Mouse (Mus musculus) heart, adult 9 months (tissue): ENCODE results near the gene Arid1b.

ENCODE experiments used
- DNase-seq, 2 experiments: peaks; one replicate each; pipeline ENCODE4 v3.0.0; 2022; ENCODE audit warnings: low spot score in 2 of 2

The Arid1b gene

DNA sequence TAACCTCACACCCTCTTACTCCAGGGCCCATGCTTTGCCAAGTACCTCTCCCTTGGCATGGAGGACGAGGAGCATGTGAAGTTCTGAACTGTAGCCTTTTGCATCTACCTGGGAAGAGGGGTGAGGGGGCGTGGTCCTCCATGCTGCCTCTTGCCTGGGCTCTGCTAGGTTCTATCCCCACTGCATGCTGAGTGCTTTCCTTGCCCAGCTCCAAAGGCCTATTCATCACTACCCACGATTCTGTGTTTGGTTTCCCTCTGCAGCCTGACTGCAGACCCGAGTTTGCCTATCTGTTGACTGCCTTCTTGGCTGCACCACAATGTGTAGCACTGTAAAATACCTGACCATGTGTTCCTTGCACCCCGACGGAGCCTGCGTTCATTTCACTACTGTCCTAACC is 194.3 kb downstream of the Arid1b start:
- DNase-seq: no peak

DNA sequence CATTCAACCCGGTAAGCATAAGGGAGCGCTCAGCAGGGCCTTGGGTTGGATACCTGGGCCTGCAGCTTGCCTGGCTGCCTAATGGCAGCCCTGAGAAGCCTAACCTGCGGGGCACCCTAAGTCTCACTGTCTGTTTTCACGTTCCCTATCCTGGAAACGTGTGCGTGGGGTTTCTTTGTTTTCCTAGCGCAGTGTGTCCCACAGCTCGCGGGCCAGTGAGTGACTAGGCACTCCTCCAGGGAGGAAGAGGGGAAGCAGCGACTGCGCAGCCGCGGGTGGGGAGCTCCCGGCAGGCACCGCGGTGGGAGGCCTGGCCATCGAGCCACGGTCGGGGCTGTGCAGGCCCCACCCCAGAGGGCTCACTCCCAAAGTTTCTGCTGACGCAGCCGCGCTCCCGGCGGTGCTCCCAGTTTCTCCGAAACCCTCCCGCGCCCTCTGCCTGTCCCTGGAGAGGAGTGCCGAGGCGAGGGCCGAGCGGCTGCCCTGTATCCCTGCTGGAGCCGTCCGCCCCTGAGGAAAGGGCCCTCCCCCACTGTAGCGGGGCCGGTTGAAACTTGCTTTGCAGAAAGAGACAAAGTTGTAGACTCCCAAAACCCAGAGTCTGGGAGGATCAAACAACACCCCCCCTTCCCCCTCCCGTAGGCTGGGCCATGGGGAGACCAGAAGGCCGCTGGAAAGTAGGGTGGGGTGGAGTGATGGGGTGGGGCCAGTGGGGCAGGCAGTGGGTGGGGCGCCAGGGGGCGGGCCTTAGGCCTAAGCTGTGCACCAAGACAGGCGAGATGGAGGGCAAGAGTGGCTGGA is 195.6 kb downstream of the Arid1b start:
- DNase-seq: peak; percentile 98

DNA sequence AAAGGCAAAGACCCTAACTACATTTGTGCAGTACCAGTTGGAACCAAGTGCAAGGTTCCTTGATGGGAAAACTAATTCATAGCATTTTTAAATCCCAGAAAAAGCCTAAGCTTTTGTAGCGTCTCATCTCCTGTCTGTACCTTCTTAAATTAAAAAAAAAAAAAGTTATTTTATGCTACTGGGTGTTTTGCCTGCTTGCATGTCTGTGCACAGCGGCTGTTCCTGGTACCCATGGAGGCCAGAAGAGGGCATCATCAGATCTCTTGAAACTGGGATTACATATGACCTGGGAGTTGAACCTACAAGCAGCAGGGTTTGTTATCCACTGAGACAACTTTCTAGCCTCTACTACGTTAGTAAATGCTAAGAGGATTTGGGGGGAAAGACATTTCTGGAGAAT is 196.2 kb downstream of the Arid1b start:
- peak in 1 of 2 experiments; percentile 23 for DNase-seq

DNA sequence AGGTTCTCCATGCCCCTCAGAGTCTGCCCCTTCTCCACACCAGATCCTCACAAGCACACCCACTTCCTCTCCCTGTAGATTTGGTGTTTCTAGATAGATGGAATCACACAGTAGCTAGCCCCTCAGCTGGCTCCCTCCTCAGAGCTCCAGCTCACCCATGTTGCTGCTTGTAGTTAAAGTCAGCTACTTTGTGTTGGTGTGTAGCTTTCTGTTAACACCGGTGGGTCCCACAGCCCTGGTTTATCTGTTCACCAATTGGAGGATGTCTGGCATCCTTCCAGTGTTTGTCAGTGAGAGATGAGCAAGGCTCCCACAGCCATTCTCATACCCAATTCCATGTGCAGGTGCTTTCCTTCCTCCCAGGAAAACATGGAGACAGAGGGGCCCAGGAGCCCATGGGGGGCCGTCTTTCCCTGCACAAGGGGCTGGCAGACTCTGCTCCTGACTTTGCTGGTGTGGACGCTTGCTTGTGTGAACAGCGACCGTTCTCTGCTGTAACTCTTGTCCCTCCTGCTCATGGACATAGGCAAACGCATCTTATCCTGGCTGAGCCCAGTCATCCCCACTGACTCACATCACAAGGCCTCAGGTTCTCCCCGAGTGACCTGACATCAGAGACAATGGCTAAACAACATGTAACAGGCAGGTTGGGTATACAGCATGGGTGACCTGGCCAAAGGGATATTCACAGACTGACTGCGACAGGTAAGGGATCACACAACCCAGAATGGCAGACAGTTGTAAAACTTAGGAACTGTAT is 200.2 kb downstream of the Arid1b start:
- DNase-seq: no peak

DNA sequence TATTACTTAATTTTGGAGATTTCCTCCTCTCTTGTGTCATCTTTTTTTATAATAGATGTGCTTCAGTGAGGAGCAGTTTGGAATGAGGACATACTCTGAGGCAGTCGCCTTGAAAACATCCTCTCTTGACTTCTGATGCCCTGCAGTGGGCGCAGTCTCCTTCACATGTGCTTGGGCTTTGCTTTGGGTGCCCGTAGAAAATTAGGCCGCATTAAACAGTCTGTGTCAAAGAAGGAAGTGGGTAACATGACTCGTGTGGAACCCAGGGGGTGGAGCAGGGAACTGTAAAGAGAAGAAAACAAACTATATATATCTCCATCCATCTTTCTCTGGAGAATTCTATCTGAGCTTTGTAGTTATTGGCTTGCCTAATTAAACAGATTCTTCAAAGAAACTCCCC is 201.3 kb downstream of the Arid1b start:
- DNase-seq: peak in 1 of 2 experiments; percentile 50

DNA sequence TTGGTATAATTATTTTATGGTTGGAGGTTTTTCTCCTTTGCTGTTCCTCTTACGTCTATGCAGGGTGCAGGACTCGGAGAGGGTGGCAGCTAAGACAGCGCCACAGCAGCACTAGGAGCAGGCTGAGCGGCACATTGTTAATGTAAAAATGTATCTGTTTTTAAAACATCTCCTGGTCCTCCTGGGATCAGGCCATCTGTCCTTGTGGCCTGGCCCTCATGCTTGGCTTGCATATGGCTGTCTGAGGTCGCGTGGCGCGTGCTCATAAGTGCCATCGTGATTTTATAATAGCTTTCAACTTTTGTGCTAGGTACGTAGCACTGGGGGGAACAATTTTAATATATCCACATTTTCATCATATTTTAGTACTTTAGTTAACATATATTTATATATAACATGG is 201.9 kb downstream of the Arid1b start:
- no peak for DNase-seq

DNA sequence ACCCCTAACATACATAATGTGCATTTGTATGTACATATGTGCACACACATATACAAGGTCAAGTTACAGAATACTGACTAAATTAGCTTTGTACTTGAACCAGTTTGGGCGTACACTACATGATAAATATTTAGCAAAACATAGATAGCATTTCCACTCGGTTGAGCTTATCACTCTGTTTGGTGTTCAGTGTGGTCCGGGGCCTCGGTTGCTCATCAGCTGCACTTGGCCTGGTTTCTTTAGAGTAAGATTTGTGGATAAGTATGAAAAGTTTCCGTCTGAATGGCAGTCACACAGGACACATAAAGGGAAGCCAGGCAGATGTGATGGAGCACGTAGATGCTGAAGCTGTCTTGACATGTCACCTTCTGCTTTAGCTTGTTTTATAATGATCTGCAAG is 202.4 kb downstream of the Arid1b start:
- DNase-seq: no peak

DNA sequence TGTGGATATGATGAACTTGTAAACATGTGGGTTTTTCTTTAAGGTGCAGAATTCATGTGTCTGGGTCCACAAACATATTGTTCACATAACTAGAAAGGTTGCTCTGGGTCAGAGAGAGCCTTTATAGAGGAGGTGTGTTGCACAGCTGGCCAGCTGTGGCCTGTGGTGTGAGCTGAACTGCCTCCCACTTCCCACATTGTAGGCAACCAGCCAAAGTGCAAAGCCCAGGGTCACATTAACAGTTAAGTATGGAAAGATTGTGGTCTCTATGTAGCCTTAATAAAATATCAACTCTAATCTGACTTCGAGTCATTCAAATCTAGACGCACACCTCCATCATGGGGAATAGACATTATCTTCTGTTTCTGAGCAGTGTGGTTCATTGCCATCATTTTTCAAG is 203.0 kb downstream of the Arid1b start:
- no peak for DNase-seq

DNA sequence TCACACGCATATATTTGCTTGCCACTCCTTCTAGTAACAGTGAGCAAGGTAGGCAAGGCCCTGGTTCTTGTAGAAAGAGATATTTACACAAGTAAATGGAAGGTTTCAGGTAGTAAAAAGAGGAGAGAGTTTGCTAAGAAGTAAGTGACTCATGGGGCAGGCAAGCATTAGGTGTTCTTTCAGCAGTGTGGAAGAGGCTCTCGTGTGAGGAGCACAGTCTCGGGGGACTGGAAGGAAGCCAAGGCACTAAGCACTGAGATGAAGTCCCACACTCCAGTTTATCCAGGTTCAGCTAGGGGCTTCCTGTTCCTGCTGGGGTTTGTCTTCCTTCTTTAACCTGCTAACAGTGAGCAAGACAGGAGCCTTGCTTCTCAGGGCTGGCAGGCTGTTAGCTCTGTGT is 203.6 kb downstream of the Arid1b start:
- DNase-seq: no peak

DNA sequence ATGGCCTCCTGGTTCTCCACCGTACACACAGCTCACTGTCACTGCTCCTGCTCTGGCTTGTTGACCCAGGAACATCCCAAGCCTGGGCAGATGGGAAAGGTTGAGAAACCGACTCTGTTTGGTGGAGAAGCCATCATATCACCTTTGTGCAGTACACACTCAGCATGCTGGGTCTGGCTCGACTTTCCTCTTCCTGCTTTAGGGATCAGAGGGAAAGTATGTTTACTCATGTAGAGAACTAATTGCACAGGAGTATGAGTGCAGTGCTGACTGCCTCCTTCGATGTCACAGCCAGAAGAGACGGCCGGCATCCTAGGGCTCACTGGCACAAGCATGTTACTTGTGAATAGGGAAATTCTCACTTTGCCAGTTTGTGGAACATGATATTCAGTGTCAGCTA is 204.1 kb downstream of the Arid1b start:
- DNase-seq: no peak

DNA sequence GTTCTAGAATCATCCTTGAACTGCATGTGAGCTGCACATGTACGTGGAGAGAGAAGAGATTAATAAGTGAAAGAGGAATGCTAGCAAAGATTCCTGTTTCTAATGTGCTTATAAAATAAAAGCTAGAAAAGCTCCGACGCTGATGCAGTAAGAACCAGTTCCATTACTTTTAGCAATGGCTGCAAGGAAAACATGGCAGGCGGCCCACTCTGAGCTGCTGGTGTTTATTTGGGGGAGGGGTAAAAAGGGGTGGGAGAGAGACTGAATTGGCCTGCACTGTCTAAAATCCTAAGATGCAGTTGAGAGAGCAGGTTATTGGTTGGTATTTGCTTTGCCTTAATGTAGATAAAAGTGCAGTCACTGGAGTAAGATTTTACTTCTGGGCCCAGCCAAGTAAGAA is 204.7 kb downstream of the Arid1b start:
- DNase-seq: no peak

DNA sequence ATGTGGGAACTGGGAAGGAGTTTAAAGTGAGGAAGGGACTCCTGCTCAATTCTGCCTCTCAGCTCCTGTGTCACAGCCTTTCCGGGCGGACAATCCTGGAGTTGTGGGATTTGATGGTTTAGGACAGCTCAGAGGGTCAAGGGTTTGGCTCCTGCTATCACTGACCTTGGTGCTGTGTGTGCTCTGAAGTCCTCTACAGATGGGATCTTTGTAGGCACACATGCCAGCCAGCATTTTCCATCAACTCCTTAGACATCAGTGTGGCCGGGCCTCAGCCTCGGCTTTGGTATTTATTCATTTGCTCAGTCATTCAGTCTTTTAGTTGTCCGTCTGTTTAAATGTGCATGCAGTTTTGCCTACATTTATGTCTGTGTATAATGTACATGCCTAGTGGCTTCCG is 206.5 kb downstream of the Arid1b start:
- DNase-seq: no peak

DNA sequence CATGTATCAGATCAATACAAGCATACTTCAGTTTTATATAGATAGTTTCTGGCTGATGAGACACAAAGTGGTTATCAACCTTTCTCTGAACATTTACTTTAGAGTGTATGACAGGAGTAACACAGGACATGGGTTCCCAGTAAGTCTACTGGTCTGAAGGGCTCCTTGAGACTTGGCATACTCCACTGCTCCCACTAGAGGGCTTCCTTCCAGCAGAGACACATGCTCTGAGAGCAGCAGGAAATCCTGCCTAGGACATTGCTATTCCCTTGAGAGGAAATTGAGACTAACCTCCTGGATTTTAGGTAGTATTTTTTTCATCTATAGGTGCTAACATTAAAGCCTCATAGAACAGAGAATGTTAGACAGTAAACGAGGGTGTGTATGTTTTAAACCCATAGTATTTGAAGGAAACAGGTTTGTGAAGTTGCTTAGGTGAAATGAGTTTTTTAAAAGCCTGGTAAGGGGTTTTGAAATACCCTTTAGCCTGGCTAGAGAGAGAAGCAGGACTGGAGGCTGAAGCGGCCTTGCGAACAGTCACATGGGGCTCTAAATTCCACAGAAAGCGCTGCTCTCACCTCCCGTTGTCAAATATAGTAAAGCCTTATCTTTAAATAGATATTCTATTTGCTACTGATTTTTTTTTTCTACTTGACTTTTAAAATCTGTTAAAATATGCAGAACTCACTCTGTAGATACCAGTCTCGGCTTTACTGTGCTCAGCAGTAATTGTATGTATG is 207.9 kb downstream of the Arid1b start:
- peak; percentile 70 to 80 for DNase-seq

DNA sequence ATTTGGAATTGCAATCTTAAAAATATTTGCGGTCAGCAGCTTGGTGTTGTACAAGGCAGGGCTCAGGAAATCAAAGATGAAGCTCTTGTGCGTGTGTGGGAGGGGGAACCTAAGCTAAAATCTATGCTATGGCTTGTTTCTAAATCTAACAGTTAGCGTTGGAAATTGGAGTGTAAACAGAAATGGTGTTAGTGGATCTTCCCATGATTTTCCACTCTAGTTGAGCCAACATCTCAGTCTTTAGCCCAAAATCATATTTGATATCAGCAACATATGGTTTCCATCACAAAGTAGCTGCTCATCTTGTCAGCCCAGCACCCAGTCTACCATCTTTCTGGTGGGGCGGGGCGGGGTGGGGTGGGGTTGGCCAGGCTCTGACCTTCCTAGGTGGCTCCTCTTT is 208.6 kb downstream of the Arid1b start:
- no peak for DNase-seq

DNA sequence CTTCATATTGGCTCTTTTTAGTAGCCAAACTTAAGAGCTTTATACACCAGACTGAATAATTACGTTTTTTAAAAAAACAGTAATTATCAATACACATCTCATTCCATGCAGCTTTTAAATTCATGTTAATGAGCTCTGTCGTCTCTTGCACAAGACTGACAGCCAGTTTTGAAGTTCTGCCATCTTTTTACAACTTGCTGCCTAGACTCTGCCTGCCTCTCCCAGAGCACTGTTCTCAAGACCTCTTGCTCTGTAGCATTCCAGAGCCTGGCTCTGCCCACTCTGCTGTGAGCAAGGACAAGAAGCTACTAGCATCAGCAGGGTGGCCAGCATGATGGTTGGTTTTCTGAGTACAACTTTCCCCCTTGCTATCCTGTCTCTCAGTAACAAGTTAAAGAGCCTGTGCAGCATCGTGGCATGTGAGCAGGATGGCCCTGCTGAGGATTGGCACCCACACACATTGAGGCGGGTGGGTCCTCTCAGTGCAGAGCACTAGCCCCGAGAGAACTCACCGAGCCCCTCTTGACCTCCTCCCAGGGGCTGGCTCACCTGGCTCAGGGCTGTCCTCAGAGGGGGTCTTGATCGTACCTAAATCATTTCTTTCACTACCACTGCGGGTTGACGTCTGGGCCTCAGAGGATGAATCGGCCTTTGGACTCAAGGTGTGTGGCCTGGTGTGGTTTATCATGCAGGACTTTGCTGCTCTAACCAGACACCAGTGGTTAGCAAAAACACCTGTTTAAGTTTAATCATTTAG is 209.4 kb downstream of the Arid1b start:
- DNase-seq: no peak

DNA sequence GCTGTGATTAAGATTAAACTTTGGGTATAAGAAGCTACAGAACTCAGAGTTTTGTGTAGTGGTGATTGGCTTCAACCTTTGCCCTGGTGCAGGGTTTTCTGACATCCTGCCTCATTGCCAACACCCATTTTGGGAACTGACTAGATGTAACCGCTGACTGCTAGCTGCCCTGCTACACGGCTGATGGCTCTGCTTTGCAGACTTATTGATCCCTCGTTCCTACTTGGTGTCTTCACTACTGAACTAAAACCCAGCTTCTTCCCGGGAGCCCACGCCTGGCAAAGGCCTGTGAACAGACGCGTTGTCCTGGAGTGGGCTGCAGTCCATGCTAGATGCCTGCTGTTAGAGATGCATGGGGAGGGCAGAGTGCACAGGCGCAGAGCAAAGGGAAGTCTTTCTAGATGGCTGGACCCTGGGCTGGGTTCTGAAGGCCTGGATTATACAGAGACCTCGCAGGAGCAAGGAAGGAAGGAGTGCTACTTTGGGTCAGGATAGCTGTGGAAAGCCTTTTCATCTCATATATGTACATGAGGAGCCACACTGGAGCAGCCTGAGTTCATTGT is 210.1 kb downstream of the Arid1b start:
- DNase-seq: no peak

DNA sequence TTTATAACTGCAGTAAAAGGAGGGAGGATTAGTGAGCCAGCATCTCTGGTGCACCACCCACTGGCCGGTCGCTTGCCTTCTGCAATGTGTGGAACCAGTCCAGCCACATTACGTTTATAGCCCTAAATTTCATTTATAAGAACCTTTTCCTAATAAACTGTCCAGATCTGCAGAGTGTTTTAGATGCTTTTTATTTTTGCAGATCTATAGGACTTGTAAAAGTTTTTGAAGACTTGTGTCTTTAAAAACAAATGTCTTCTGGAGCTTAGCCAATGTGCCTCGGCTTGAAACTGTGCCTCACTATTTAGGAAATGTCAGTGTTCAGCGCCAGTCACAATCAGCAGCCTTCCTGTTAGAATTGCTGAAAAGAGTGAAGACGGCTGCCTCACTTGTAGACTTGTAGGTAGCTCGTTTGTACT is 211.0 kb downstream of the Arid1b start:
- DNase-seq: no peak

DNA sequence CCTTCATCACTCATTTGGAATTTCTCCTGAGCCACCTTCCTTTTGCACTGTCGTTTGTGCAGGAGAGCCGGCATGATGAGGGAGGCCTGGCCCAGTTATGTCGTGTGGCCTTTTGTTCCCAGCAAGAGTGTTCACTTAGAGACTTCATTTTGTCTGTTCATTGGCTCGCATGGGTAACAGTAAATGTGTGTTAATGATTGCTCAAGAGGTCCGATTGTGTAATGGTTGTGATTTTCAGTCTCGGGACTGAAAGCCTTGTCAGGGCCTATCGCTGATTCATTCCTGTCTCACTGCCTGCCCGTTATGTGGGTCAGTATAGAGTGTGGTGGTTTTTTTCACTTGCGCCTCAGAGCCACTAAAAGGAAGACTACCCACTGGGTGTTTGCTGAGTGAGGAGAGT is 212.6 kb downstream of the Arid1b start:
- DNase-seq: peak; percentile 49 to 57

DNA sequence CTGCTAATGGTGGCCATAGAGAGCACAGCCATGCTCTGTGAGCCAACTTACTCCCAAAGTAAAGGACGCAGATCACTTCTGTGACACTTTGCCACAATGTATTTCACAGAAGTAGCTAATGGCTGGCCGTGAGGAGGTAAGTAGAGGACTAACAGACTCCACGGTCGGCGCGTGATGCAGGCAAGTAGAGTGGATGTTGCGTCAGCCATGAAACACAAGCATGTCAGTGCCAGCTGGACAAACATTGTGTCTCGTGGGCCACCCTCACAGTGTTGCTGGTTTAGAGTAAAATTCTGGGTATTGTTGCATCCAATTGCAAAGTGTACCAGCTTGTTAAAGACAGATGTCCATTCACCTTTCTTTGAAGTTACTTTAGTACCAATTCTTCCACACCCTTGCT is 213.7 kb downstream of the Arid1b start:
- DNase-seq: no peak

DNA sequence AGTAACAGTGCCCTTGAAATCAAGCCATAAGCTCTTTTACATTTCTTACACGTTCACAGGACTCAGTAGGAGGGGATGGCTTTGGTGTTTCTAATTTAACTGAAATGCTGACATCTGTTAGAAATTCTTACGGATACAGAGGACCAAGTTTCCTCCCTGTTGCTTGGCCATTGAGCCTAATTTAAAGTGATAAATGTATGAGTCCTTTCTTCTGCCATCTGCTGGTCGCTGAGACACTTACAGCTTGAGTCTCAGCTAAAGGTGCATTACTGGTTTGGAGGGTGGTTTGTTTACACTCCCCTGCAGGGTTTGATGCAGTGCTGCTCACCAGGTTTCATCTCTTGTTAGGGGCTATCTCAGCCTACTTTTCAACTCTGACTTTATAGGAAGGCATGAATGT is 214.2 kb downstream of the Arid1b start:
- DNase-seq: no peak

DNA sequence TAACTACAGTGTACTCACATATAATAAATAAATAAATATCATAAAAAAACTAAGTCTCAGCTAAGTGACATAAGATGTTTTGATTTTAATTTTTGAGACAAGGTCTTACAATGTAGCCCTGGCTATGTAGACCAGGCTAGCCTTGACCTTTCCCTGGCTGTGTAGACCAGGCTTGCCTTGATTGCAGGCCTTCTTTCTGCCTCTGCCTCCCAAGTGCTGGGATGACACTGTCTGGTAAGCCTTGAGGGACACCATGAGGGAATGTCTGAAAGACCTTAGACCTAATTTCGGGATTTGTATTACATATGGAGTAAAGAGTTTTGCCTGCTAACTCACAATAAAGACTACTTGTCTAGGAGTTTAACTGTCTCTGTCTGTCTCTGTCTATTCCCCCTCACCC is 214.9 kb downstream of the Arid1b start:
- no peak for DNase-seq
